Mouse (Mus musculus) cerebellum, adult 2 months (tissue): ENCODE data around the gene Uso1.

ENCODE experiments used
- CTCF ChIP-seq: fragments of 200-500 bp; IDR thresholded peaks from 2 replicates; pipeline ENCODE4 v1.5.1; 2011; ENCODE audit warnings: low read depth, mild to moderate bottlenecking, control low read depth, low read length, moderate library complexity, borderline replicate concordance; ENCODE audit not compliant: insufficient read depth
- POLR2A ChIP-seq: fragments of 200-500 bp; IDR thresholded peaks from 2 replicates; pipeline ENCODE4 v1.6.1; 2011; ENCODE audit warnings: low read length, control low read depth, borderline replicate concordance; ENCODE audit not compliant: insufficient read depth

DNA sequence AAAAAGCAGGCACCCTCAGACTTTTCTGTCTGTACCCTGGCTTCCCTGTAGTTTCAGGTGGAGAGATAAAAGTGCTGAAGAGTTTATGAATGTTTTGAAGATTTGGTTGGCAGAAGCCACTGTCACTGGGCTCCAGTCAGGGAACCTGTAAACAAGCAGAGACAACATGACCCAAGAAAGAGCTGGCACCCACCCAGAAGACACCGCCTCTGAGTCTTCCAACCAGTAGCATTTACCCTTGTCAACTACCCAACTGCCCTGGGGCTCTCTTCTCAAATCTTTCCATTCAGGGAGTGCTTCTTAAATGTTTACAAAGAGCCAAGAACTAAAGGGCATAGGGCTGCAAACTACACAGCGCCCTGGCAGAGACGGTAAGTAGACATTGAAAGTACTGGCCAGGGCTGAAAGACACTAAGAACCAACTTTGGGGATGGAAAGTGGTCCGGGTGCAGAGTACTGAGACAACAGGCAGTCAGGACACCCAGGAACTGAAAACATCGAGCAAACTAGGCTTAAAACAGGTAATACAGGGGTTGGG is 26.9 kb upstream of the Uso1 start:
- TF ChIP-seq POLR2A (no peak), CTCF (no peak)
